Mouse (Mus musculus): ENCODE data around the gene Vmn1r50. TPM values are rescaled to one million over a fixed set of nuclear protein-coding genes. Genes with fewer than 3 reads are reported as not detected.
"Not testable (repeated sequence)": the region's sequence is repeated elsewhere in the genome, so short reads cannot be mapped to it uniquely, and the experiment has no call there.

The Vmn1r50 gene
- polyA plus RNA-seq (2014; fragmentation: Nextera tagmentation; extraction: Ambion mirVana): not detected in 2 replicates

- DNase-seq: no peak
- no peak within 1 kb of the TSS for H3K4me2 ChIP-seq
- ATAC-seq (ENCODE audit: insufficient read depth): no peak
- no peaks in the 10 kb centered on the region for H3K27me3 ChIP-seq (ENCODE audit: insufficient read depth, low read length)
- no peaks in the 10 kb centered on the region for H3K36me3 ChIP-seq (ENCODE audit: insufficient read depth)
- H3K27ac ChIP-seq (ENCODE audit: low read depth): no peak within 1 kb of the TSS
- H3K9ac ChIP-seq: no peak within 1 kb of the TSS
- 46% methylated on average over 2 of the region's 2 CpGs for WGBS
- no peaks in the 10 kb centered on the region for H3K4me1 ChIP-seq (ENCODE audit: insufficient read depth)
- no peaks in the 10 kb centered on the region for H3K9me3 ChIP-seq (ENCODE audit: low read depth, low read length)
- H3K4me3 ChIP-seq (ENCODE audit: low read depth, low read length): no peak within 1 kb of the TSS
- no peak for TF ChIP-seq CTCF (IDR thresholded peaks at IDR 0.05; ENCODE audit: low read depth)
These were observed at the start of gene Vmn1r50 for GRCm38 (mm10) chr6:90101130-90101529. TSS of gene Vmn1r50 (plus strand) at chr6:90101430.

- no peak for TF ChIP-seq CTCF (IDR thresholded peaks at IDR 0.05; ENCODE audit: low read depth)
- WGBS: 72% methylated on average over 4 of the region's 4 CpGs
- no peaks in the 10 kb centered on the region for H3K9me3 ChIP-seq (ENCODE audit: low read depth, low read length)
- no peak within 1 kb of the TSS for H3K27ac ChIP-seq (ENCODE audit: low read depth)
- H3K4me3 ChIP-seq (ENCODE audit: low read depth, low read length): no peak within 1 kb of the TSS
- DNase-seq: no peak
- no peak for ATAC-seq (ENCODE audit: insufficient read depth)
- H3K4me2 ChIP-seq: no peak within 1 kb of the TSS
- no peak within 1 kb of the TSS for H3K9ac ChIP-seq
- H3K36me3 ChIP-seq (ENCODE audit: insufficient read depth): no peaks in the 10 kb centered on the region
- H3K27me3 ChIP-seq (ENCODE audit: insufficient read depth, low read length): no peaks in the 10 kb centered on the region
- no peaks in the 10 kb centered on the region for H3K4me1 ChIP-seq (ENCODE audit: insufficient read depth)
These were observed 22.8 kb upstream of the Vmn1r50 start, which contains the start of gene Vmn1r49 for GRCm38 (mm10) chr6:90078406-90078805. TSS of gene Vmn1r49 (minus strand) at chr6:90078506.

- no peak for DNase-seq
- no peak for ATAC-seq (ENCODE audit: insufficient read depth)
These were observed 664 bp upstream of the Vmn1r50 start for GRCm38 (mm10) chr6:90100566-90100965.

GRCm38 (mm10) chr6:90122296-90122695, 21.1 kb downstream of the Vmn1r50 start, which contains the start of gene Vmn1r51:
TSS of gene Vmn1r51 (plus strand) at chr6:90122596.
- H3K4me3 ChIP-seq (ENCODE audit: low read depth, low read length); H3K36me3 ChIP-seq (ENCODE audit: insufficient read depth); H3K9ac ChIP-seq; DNase-seq; H3K4me2 ChIP-seq; H3K4me1 ChIP-seq (ENCODE audit: insufficient read depth); H3K27ac ChIP-seq (ENCODE audit: low read depth); H3K9me3 ChIP-seq (ENCODE audit: low read depth, low read length); ATAC-seq (ENCODE audit: insufficient read depth); H3K27me3 ChIP-seq (ENCODE audit: insufficient read depth, low read length): not testable (repeated sequence)
- 82% methylated on average over 1 of the region's 1 CpGs for WGBS

More at GRCm38 (mm10) chr6:90100566-90100965, 664 bp upstream of the Vmn1r50 start:
- Histone ChIP-seq H3K9ac (no peak overlapping the region), H3K36me3 (ENCODE audit: insufficient read depth) (no peaks in the 10 kb centered on the region), H3K9me3 (ENCODE audit: low read depth, low read length) (no peaks in the 10 kb centered on the region), H3K4me2 (no peak overlapping the region), H3K4me3 (ENCODE audit: low read depth, low read length) (no peak overlapping the region), H3K27me3 (ENCODE audit: insufficient read depth, low read length) (no peaks in the 10 kb centered on the region), H3K4me1 (ENCODE audit: insufficient read depth) (no peaks in the 10 kb centered on the region), H3K27ac (ENCODE audit: low read depth) (no peak overlapping the region)
- 82% methylated on average over 2 of the region's 2 CpGs for WGBS
- TF ChIP-seq CTCF (IDR thresholded peaks at IDR 0.05; ENCODE audit: low read depth): no peak

Other genes starting within 250 kb of the Vmn1r50 start
- not detected in 2 replicates for gene Vmn1r42, start 225.0 kb upstream of the Vmn1r50 start, polyA plus RNA-seq (2014; fragmentation: Nextera tagmentation; extraction: Ambion mirVana)
- not detected in 2 replicates for gene Vmn1r43, start 225.0 kb upstream of the Vmn1r50 start, polyA plus RNA-seq (2014; fragmentation: Nextera tagmentation; extraction: Ambion mirVana)
- gene Vmn1r44, start 217.8 kb upstream of the Vmn1r50 start, polyA plus RNA-seq (2014; fragmentation: Nextera tagmentation; extraction: Ambion mirVana): not detected in 2 replicates
- not detected in 2 replicates for gene Vmn1r45, start 160.8 kb upstream of the Vmn1r50 start, polyA plus RNA-seq (2014; fragmentation: Nextera tagmentation; extraction: Ambion mirVana)
- not detected in 2 replicates for gene Vmn1r46, start 132.1 kb upstream of the Vmn1r50 start, polyA plus RNA-seq (2014; fragmentation: Nextera tagmentation; extraction: Ambion mirVana)
- gene Vmn1r47, start 85.3 kb upstream of the Vmn1r50 start, polyA plus RNA-seq (2014; fragmentation: Nextera tagmentation; extraction: Ambion mirVana): not detected in 2 replicates
- not detected in 2 replicates for gene Vmn1r48, start 64.6 kb upstream of the Vmn1r50 start, polyA plus RNA-seq (2014; fragmentation: Nextera tagmentation; extraction: Ambion mirVana)
- gene Vmn1r49, start 22.9 kb upstream of the Vmn1r50 start, polyA plus RNA-seq (2014; fragmentation: Nextera tagmentation; extraction: Ambion mirVana): not detected in 2 replicates
- not detected in 2 replicates for gene Vmn1r51, start 21.2 kb downstream of the Vmn1r50 start, polyA plus RNA-seq (2014; fragmentation: Nextera tagmentation; extraction: Ambion mirVana)
- not detected in 2 replicates for gene Vmn1r52, start 73.4 kb downstream of the Vmn1r50 start, polyA plus RNA-seq (2014; fragmentation: Nextera tagmentation; extraction: Ambion mirVana)
- gene V1ra8, start 101.4 kb downstream of the Vmn1r50 start, polyA plus RNA-seq (2014; fragmentation: Nextera tagmentation; extraction: Ambion mirVana): not detected in 2 replicates
- gene Vmn1r53, start 123.0 kb downstream of the Vmn1r50 start, polyA plus RNA-seq (2014; fragmentation: Nextera tagmentation; extraction: Ambion mirVana): 0.16 TPM in 1 of 2 replicates, not detected in the other
- not detected in 2 replicates for gene Vmn1r54, start 144.9 kb downstream of the Vmn1r50 start, polyA plus RNA-seq (2014; fragmentation: Nextera tagmentation; extraction: Ambion mirVana)
- gene BC048671, start 199.8 kb downstream of the Vmn1r50 start, polyA plus RNA-seq (2014; fragmentation: Nextera tagmentation; extraction: Ambion mirVana): not detected in 2 replicates
- gene Chst13, start 223.8 kb downstream of the Vmn1r50 start, polyA plus RNA-seq (2014; fragmentation: Nextera tagmentation; extraction: Ambion mirVana): not detected in 2 replicates
- gene Uroc1, start 231.9 kb downstream of the Vmn1r50 start, polyA plus RNA-seq (2014; fragmentation: Nextera tagmentation; extraction: Ambion mirVana): not detected in 2 replicates

Measured in lung, embryonic 14.5 days (tissue).